Mouse (Mus musculus) common myeloid progenitor, adult 5-6 weeks (primary cell): Measurements from ENCODE around the gene Rnase9. TPM values are rescaled to one million over a fixed set of nuclear protein-coding genes. Genes with fewer than 3 reads are reported as not detected.
"Not testable (repeated sequence)": the region's sequence is repeated elsewhere in the genome, so short reads cannot be mapped to it uniquely, and the experiment has no call there.

Source experiments
- ATAC-seq: replicated peaks from 2 replicates; pipeline ENCODE4 v1.8.0; 2016; ENCODE audit warnings: low read depth, mild to moderate bottlenecking, moderate TSS enrichment, inconsistent platforms; ENCODE audit not compliant: poor library complexity, severe bottlenecking
- total RNA-seq: library from RNA; stranded (forward); fragments of 200-1000, 187-1606 nt; gene quantifications from 2 replicates; pipeline ENCODE4 v1.2.3, GENCODE M21; 2017

The Rnase9 gene
- total RNA-seq, 1 experiment from 2014 or later = not detected

DNA sequence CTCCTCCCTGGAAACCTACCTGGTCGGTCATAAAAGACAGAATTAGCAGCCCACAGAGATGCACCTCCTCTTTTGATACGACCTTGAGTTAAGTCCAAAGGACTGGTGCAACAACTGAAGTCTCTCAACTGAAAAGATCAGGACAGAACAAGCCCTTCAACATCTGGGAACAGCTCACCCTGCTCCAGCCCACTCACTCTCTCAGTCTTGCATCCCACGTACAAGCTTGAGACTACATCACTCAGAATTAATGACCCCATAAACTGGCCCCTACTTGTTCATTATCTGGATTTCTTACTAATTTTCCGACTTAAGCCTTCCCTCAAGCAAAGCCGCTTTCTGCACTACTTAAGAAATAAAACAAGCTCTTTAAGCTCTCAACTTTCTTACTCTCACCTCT lies 11.5 kb upstream of the Rnase9 start:
- ATAC-seq = no peak

DNA sequence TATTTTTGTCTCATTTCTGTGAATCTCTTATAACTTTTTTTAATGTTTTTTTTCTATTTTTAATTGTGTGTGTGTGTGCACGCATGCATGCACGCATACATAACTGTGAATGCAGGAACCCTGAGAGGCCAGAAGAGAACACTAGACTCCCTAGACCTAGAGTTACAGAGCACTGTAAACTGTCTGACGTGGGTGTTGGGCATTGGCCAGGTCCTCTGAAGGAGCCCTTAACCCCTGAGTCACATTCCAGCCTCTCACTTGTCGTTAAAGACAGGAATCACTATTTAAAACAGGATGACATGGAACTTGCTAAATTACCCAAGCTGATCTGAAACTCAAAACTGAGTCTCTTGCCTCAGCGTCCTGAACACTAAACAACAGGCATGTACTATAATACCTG lies 10.3 kb upstream of the Rnase9 start:
- no peak for ATAC-seq

DNA sequence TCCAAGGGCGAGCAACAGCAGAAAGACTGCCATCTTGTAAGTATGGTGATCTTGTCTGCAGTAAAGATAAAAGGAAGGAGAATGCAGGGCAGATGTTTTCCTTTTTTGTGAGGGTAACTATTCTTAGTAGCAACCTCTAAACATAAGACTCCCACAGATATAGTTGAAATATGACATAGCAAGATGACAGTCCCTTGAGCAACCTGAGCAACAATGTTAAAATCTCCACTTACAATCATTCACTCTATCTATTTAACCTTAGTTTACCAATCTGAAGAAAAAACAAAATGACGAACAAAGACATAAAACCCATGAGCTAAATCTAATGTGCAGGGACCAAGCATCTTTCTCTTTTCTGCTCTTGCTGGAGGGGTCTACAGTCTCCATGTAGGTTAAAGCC lies 8.4 kb upstream of the Rnase9 start, which contains the start of gene Rnase11:
Gene Rnase11, minus strand, starts transcription at position 101 of the 400 bp plus-strand sequence.
- no peak for ATAC-seq

DNA sequence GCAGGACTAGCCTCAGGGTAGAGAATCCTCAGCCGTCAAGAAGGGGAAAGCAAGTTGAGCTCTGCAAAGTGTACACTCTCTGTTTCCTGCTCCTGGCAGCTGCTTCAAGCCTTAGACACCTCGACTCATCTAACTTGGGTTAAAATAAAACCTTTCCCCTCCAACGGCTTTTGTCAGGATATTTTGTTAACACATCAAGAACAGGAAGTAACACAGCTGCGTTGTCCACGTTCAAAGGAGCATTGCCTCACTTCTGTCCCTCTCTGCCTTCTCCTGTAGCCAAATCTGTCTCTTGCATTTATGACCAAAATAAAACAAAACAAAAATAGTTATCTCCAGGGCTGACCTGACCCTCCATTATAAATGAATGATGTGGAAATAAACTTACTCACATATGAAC lies 6.2 kb upstream of the Rnase9 start:
- peak; percentile 71 for ATAC-seq

DNA sequence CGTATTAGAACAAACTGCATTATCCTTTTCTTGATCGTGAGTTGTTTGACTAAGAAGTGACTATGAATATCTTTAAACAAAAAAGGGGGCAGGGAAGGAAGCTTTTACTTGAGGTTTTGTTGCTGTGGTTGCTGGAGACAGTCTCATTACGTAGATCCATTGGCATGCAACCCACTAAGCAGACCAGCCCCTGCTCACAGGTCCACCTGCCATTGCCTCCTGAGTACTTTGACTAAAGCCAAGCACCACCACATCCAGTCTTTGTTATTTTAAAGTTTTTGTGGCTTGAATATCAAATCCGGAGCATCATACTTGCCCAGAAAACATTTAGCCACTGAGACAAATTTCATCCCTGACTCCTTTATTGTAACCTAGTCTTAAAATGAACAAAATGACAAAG lies 5.5 kb downstream of the Rnase9 start:
- ATAC-seq = no peak

DNA sequence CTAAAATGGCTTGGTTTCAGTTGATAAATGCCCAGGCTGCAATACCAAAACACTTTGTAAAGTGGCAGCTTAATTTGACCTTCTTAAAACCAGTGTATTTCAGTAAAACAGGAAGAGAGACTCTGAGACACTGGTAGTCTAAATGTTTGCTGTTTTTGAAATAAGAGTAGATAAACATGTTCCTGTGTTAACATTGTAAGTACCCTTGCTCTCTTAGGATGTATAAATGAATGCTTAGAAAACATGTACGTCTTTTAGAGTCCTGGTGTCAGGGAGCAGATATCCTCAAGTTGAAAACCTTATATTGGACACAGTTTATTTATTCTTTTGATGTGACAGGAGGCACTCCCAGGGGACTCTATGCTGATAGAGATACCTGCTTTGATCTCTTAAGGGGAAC lies 6.5 kb downstream of the Rnase9 start:
- ATAC-seq = no peak

DNA sequence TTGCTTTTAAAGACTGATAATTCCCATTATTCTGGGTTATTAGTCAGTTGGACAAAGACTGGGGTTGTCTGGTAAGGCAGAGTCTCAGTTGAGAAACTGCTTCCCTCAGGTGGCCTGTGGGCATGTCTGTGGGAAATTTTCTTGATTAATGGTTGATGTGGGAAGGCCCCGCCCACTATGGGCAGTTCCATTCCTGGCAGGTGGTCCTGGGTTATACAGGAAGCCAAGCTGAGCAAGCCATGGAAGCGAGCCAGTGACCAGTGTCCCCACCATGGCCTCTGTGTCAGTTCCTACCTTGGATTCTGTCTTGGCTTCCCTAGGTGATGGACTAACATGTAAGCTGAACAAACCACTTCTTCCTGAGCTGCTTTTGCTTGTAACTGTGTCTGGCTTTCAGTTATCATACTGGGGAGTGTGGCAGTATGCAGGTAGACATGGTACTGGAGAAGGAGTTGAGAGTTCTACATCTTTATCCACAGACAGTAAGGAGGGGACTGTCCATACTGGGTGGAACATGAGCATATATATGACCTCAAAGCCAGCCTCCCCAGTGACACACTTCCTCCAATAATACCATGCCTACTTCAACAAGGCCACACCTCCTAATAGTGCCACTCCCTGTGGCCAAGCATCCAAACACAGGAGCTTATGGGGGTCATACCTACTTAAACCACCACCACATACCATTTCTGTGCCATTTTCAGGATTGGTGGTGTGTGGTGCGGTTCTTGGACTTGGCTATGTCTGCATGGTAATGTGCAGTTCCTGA lies 14.1 kb downstream of the Rnase9 start:
- peak; percentile 28 for ATAC-seq

DNA sequence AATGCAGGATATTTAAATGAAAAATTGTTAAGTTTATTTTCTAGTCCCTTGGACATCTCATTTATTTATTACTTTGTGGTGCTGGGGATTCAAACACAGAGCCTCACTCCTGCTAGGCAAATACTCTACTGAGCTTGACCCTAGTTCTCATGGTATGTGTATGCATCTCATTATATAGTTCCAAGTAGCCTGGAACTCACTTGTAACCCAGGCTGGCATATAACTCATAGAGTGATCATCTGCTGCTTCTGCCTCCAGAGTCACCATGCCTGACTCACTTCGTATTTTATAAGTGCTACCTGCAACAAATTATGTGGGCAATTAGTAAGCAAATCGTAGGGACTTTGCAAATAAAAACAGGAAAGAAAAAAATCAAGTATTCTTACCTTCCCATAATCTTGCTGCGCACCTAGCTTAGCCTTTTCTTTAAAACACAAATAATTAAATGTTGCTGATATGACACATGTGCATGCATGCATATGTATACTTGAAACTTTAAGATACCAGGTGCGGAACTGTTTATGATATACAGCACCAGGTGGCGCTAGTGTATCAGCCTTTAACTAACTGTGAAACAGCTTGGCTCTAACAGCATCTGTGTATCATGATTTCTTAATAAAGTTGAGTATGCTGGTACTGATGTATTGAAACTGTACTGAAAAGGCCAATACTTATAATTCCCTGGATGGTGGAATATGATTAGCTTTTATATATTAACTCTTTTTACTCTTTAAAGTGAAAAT lies 15.1 kb downstream of the Rnase9 start:
- peak; percentile 97 for ATAC-seq

DNA sequence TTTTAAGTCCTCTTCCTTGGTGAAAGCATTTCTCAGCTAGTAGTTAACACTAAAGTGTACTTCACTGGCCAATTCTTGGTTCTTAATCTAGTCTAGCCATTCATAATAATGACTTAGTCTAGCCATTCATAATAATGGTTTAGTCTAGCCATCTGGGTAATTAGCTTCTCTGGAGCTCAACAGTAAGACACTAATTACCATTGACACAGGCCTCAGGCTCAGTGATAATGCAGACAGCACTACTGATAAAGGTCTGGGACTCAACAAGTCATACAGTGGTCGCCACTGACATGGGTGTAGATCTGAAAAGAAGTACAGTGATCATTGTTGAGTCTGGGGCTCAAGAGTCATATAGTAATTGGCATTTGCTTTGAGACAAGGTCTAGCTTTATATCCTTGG lies 16.8 kb downstream of the Rnase9 start:
- ATAC-seq = no peak

DNA sequence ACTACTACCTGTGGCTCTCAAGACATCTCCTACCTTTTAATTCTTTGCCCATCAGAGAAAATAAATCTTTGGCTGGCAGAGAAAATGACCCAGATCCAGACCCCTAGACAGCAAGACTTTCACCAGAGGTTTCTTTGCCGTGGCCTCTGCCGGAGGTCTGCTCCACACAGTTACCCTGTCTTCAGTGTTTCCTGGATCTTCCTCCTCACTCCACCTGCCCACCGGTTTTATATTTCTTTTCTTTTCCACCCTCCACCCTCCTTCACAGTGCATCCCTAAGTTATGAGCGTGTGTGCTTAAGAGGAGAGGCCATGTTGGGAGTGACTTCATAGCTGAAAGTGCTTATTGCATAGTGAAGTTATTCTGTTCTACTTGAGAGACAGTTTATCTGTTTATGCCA lies 18.2 kb downstream of the Rnase9 start:
- no peak for ATAC-seq

DNA sequence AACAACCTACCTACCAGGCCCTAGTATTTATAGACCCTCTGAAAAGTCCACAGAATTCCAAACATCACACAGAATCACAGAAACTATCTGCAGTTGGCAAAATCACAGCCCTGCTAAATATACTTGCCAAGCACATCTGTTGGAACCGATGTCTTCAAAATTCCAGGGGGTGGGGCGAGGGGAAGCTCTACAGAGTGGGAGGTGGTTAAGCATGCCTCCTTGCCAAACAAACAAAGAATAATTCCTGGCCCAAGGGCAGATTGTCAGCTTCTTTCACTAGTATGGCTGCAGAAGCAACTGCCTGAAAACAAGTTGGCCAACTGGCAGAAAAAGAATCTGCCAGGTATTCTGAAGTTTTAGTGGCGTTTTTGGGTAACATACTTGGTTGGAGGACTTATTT lies 24.4 kb downstream of the Rnase9 start:
- ATAC-seq = no peak

DNA sequence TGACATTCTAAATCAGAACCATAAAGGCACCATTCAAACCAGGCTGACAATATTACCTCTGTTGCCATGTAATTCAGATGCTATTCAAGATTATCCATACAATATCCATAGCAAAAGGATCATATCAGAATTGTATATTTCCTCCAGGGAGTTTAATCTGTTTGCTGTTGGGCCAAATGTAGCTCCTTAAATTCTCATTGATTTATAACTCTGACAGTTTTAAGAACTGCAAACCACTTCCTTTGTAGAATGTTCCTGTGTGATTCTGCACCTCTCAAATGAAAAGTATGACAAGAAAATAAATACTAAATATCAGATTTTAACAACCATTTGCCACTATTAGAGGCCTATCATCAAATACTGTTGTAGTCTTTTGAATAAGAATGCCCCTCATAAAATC lies 25.9 kb downstream of the Rnase9 start:
- ATAC-seq = no peak

DNA sequence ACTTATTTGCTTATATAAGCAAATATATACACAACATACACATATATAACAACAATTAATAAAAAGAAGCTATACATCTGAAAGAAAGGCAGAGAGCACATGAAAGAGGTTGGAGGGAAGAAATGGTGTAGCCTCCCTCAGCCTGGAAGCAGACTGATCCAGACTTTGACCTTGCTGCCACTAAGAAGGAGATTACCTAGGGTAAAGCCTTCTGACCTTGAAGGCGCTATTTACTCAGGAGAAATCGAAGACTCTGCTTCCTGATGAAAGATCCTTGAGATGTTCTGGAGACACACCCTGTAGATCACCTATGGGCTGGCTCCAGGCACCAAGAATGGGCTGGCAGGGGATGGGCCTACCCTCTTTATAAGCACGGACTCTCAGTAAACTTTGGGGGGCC lies 26.9 kb downstream of the Rnase9 start:
- ATAC-seq = not testable (repeated sequence)

DNA sequence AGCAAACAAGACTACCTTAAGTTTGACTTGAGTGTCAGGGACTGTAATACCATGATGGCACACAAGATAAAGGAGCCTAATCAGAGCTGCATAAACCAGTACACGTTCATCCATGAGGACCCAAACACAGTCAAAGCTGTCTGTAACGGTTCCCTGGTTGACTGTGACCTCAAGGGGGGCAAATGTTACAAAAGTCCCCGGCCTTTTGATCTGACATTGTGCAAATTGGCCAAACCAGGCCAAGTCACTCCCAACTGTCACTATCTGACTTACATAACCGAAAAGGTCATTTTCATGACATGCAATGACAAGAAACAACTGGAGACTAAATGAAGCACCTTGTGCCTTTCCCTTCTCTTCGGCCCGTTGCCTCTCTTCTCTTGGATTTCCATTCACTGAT lies 32.1 kb downstream of the Rnase9 start:
- ATAC-seq = no peak

DNA sequence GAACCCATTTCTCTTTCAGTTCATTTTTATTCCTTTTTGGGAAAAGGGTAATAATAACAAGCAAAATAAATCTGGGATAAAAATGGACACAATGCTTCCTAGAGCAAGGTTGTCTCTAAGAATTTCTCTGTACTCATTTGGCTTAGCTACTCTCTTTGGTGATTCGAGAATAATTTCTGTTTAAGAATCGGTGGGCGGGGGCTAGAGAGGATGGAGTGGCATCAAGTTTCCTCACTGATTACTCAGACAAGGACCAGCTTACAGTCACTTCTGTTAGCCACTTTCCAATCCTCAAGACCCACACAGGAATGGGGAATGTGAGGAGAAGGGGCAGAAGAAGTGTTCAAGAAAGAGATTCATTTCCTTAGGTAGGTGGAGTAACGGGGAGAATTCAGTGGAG lies 32.9 kb downstream of the Rnase9 start:
- ATAC-seq = no peak

DNA sequence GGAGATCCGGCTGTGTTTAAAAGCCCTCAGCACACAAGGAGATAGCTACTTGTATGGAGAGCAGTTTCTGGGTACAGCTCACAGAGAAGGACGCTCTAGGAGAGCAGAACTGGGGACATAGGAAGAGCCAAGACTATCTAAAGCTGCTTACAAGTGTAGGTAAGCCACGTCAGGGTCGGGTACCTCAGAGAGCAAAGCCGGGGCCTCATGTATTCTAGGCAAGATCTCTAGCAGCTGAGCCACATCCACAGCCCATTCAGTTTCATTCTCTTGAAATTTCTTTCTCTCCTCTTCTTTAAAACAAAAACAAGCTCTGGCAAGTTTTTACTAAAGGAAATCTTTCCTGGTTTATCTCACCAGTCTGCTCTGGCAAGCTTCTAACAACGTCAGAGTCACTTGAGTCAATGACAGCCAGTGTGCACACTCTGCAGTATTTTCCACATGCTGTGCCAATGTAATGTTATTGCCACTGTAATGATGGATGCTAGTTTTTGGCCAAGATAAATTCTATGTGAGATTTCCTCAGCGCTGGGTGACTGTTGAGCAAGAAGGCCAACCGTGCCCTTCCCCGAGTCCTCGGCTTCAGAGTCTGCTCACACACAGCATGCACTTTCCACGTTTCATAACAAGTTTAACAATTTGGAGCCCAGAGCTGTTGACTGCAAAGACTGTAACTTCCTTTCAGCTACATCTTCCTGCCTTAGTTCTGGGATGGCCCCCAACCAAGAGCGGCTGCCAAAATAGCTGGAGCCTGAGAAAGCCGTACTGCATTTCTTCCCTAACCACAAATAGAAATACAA lies 33.6 kb downstream of the Rnase9 start:
- ATAC-seq = peak; percentile 63

DNA sequence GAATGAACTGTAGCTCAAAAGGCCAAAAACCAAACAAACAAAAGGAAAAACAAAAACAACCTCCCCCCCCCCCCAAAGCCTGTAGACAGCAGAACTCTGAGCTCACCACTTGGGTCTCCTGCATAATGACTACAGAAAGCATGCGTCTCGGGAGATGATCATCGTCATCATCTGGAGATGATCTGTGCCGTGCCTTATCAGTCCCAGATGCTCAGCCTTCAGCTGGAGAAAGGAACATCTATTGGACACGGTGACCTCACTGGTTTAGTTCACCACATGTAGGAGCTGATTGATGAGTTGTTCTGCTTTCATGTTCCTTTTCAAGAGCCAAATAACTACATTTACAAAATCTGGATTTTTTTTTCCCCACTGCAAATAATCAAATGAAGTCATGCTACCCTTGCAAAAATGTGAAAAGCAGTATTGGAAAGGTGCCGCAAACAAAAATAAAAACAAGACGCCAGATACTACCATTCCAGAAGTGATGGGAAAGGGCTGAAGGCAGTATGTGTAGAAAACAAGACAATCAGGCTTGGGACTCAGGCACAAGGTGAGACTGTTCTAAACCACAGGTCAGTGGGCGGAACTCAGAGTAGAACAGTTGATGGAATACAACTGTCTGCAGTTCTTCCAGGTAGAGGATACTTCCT lies 34.4 kb downstream of the Rnase9 start, which contains the start of gene Rnase10:
Gene Rnase10, plus strand, starts transcription at position 600 of the 650 bp plus-strand sequence.
- ATAC-seq = no peak

DNA sequence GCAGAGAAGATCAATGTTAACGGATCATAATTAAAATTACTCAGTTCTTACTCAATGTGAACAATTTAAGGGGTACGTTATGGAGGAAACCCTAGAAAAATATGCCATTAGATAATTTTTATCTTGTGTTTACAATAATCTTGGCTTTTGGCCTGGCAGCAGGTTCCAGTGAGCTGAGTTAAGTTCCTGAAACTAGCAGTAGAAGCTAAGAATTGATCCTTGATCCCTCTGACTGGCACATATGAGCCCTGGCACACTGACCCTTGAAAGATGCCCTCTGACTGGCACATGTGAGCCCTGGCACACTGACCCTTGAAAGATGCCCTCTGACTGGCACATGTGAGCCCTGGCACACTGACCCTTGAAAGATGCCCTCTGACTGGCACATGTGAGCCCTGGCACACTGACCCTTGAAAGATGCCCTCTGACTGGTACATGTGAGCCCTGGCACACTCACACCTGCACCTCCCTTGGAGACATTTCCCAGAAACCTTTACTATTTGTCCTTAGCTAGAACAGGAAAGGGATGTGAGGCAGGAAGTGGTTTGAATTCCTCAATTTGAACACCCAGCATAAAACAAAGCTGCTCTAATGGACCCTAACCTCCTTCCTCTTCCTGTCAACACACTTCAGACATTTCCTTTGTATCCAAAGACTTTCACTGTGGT lies 43.5 kb downstream of the Rnase9 start:
- ATAC-seq = peak; percentile 62

DNA sequence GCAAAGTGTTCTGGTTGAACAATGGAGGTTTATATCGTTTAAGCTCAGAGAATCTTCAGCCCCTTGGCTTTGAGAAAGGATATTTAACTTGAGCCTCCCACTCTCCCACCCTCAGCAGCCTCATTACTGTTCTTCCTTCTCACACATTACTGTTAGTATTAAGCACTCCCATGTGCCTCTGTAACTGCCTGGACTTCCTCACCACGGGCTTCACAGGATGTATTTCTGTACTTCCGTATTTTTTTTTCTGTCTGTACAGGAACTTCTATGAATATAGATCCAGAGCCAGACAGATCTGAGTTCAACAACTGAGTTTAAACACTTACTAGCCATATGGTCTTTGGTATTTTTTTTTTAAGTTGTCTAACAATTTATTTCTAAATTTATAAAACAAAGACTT lies 44.6 kb downstream of the Rnase9 start:
- ATAC-seq = peak; percentile 89

DNA sequence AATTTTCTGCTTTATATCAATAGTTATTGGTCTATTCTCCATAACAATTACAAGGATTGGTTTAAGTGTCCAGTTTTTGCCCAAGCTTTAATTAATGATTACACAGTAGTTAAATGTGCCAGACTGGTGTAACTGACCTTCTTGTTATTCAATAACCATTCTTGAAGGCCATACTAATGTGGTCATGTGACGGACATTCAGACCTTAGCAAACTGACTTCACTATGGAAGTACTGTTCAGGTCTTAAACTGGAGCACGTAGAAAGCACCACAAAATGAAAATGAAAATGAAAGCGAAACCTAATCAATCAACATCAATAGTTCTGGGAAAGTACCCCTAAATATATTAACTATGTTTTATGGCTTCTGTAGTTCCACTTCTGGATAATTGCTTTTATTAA lies 50.6 kb downstream of the Rnase9 start:
- 0 out of 2 replicates have a peak, but pooled peaks have one; percentile 25 for ATAC-seq
